Mouse (Mus musculus): ENCODE results near the gene Ank3. TPM values are rescaled to one million over a fixed set of nuclear protein-coding genes. Genes with fewer than 3 reads are reported as not detected.

Gene Ank3
- total and polyA plus RNA-seq, 3 experiments: 3.2 to 6.7 TPM; not detected in 1

DNA sequence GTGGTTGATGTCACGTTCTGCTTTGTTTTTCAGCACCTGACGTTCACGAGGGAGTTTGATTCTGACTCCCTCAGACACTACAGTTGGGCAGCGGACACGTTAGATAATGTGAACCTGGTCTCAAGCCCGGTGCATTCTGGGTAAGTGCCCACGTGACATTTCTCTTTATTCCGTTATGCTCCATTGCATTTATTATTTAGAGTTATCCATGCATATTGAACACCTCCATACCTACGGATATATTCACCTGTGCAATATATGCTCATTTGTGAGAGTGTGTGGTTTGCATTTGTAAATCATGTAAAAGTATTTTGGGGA, 552.3 kb downstream of the Ank3 start (continued):
- peak; percentile 94; the same call in 1 of the 2 replicates for TF ChIP-seq BHLHE40 (IDR thresholded peaks at IDR 0.05; ENCODE audit: borderline replicate concordance, low read depth, low read length)
- TF ChIP-seq POLR2A (IDR thresholded peaks at IDR 0.05; ENCODE audit: control insufficient read depth in 1 of 2, insufficient read depth in 1 of 2, low read depth in 1 of 2, low read length in 2 of 2, poor library complexity in 1 of 2): peak; percentile 71 to 89
- no peak for TF ChIP-seq CHD1 (IDR thresholded peaks at IDR 0.05; ENCODE audit: low read depth, low read length)
- TF ChIP-seq E2F4 (IDR thresholded peaks at IDR 0.05; ENCODE audit: borderline replicate concordance, low read depth, low read length): no peak; the same call in 1 of the 2 replicates
- no peak for TF ChIP-seq GABPA (IDR thresholded peaks at IDR 0.05; ENCODE audit: low read depth, low read length)
- peak; percentile 97 for TF ChIP-seq MAX (IDR thresholded peaks at IDR 0.05; ENCODE audit: low read length)

- Histone ChIP-seq H3K4me1 (ENCODE audit: control insufficient read depth in 1 of 2, insufficient read depth in 2 of 2, low read length in 2 of 2) (peaks cover 0 to 12% of the 10 kb centered on the region in 2 experiments; a peak in 3 of 4 replicates), H3K36me3 (ENCODE audit: control insufficient read depth in 1 of 2, insufficient read depth in 2 of 2, low read length in 2 of 2) (peaks cover 0 to 2% of the 10 kb centered on the region in 2 experiments; a peak in 2 of 4 replicates), H3K27me3 (ENCODE audit: control insufficient read depth in 1 of 2, insufficient read depth in 2 of 2, low read length in 2 of 2) (no peaks in the 10 kb centered on the region), H3K27ac (ENCODE audit: control insufficient read depth, low read depth, low read length) (no peak overlapping the region), H3K4me3 (ENCODE audit: control insufficient read depth in 1 of 2, insufficient read depth in 1 of 2, low read depth in 2 of 2, low read length in 2 of 2) (peak overlapping the region in 1 of 2 experiments; percentile 53; a peak in 2 of 4 replicates), H3K9me3 (replicated peaks; ENCODE audit: insufficient read depth, low read length) (no peaks in the 10 kb centered on the region), H3K79me2 (ENCODE audit: control insufficient read depth, insufficient read depth, low read length, poor library complexity) (no peaks in the 10 kb centered on the region; the same call in 1 of the 2 replicates), H3K9ac (ENCODE audit: control insufficient read depth, low read depth, low read length, poor library complexity, severe bottlenecking) (no peak overlapping the region)
- no peak for TF ChIP-seq SMC3 (IDR thresholded peaks at IDR 0.05; ENCODE audit: low read depth, low read length)
- TF ChIP-seq TCF12 (IDR thresholded peaks at IDR 0.05; ENCODE audit: low read depth, low read length): no peak
- TF ChIP-seq MAX (IDR thresholded peaks at IDR 0.05; ENCODE audit: low read length): no peak
- TF ChIP-seq EP300 (IDR thresholded peaks at IDR 0.05; ENCODE audit: low read depth in 1 of 2, low read length in 2 of 2): 0 out of 4 replicates have a peak, but pooled peaks of 1 of the 2 experiments have one; percentile 4
- DNase-seq (ENCODE audit: low read depth, low spot score): peak; percentile 16
Observed at GRCm38 (mm10) chr10:69951426-69951825, 552.9 kb downstream of the Ank3 start.

- DNase-seq (ENCODE audit: low read depth, low spot score): no peak
- no peak overlapping the region for H3K4me3 ChIP-seq (ENCODE audit: control insufficient read depth in 1 of 2, insufficient read depth in 1 of 2, low read depth in 2 of 2, low read length in 2 of 2)
- H3K27me3 ChIP-seq (ENCODE audit: control insufficient read depth in 1 of 2, insufficient read depth in 2 of 2, low read length in 2 of 2): no peaks in the 10 kb centered on the region
- peaks cover 0 to 12% of the 10 kb centered on the region in 2 experiments; a peak in 3 of 4 replicates for H3K4me1 ChIP-seq (ENCODE audit: control insufficient read depth in 1 of 2, insufficient read depth in 2 of 2, low read length in 2 of 2)
- no peak overlapping the region for H3K27ac ChIP-seq (ENCODE audit: control insufficient read depth, low read depth, low read length)
- peaks cover 0 to 2% of the 10 kb centered on the region in 2 experiments; a peak in 2 of 4 replicates for H3K36me3 ChIP-seq (ENCODE audit: control insufficient read depth in 1 of 2, insufficient read depth in 2 of 2, low read length in 2 of 2)
- no peak overlapping the region for H3K9ac ChIP-seq (ENCODE audit: control insufficient read depth, low read depth, low read length, poor library complexity, severe bottlenecking)
- TF ChIP-seq USF2 (IDR thresholded peaks at IDR 0.05; ENCODE audit: borderline replicate concordance in 1 of 2, insufficient read depth in 1 of 2, low read depth in 1 of 2, low read length in 2 of 2) (no peak), NRF1 (IDR thresholded peaks at IDR 0.05; ENCODE audit: insufficient read depth, low read depth, low read length, poor library complexity, severe bottlenecking) (no peak), GABPA (IDR thresholded peaks at IDR 0.05; ENCODE audit: low read depth, low read length) (no peak), POLR2AphosphoS2 (IDR thresholded peaks at IDR 0.05; ENCODE audit: low read length) (no peak), SMC3 (IDR thresholded peaks at IDR 0.05; ENCODE audit: low read depth, low read length) (no peak), NELFE (IDR thresholded peaks at IDR 0.05; ENCODE audit: low read depth, low read length) (no peak), KAT2A (conservative IDR thresholded peaks at IDR 0.05; ENCODE audit: low read depth, low read length) (no peak), GATA1 (IDR thresholded peaks at IDR 0.05; ENCODE audit: low read depth, low read length) (no peak), CHD2 (IDR thresholded peaks at IDR 0.05; ENCODE audit: low read length) (no peak), CHD1 (IDR thresholded peaks at IDR 0.05; ENCODE audit: low read depth, low read length) (no peak), USF1 (IDR thresholded peaks at IDR 0.05; ENCODE audit: low read depth, low read length) (no peak), POLR2AphosphoS5 (IDR thresholded peaks at IDR 0.05; ENCODE audit: borderline replicate concordance, low read depth, low read length) (no peak), TCF12 (IDR thresholded peaks at IDR 0.05; ENCODE audit: low read depth, low read length) (no peak), CTCF (IDR thresholded peaks at IDR 0.05 in 2 of 3, conservative IDR thresholded peaks at IDR 0.05 in 1 of 3; ENCODE audit: control insufficient read depth in 1 of 3, insufficient read depth in 1 of 3, low read depth in 2 of 3, low read length in 3 of 3, poor library complexity in 1 of 3, severe bottlenecking in 1 of 3) (no peak), MEF2A (IDR thresholded peaks at IDR 0.05; ENCODE audit: extremely low read depth, insufficient replicate concordance, low read depth, low read length, poor library complexity, severe bottlenecking) (no peak)
- no peaks in the 10 kb centered on the region; the same call in 1 of the 2 replicates for H3K79me2 ChIP-seq (ENCODE audit: control insufficient read depth, insufficient read depth, low read length, poor library complexity)
- no peaks in the 10 kb centered on the region for H3K9me3 ChIP-seq (replicated peaks; ENCODE audit: insufficient read depth, low read length)
Observed at GRCm38 (mm10) chr10:69952316-69952715, 553.7 kb downstream of the Ank3 start.

All from MEL (cell line).